Mouse (Mus musculus): ENCODE data around the gene Ccdc115.

GRCm38 (mm10) chr1:34388849-34389233 lies 50.6 kb downstream of the Ccdc115 start:
- TF ChIP-seq CTCF (IDR thresholded peaks at IDR 0.05; ENCODE audit: extremely low read depth, insufficient read depth, insufficient read length, insufficient replicate concordance) (no peak), POLR2A (IDR thresholded peaks at IDR 0.05; ENCODE audit: low read depth, low read length) (no peak)
